Mouse (Mus musculus): Measurements from ENCODE around the gene Bcar1. TPM values are rescaled to one million over a fixed set of nuclear protein-coding genes. Genes with fewer than 3 reads are reported as not detected.

The Bcar1 gene
- polyA plus RNA-seq, 1 experiment from 2014 or later: 22.6 TPM

DNA sequence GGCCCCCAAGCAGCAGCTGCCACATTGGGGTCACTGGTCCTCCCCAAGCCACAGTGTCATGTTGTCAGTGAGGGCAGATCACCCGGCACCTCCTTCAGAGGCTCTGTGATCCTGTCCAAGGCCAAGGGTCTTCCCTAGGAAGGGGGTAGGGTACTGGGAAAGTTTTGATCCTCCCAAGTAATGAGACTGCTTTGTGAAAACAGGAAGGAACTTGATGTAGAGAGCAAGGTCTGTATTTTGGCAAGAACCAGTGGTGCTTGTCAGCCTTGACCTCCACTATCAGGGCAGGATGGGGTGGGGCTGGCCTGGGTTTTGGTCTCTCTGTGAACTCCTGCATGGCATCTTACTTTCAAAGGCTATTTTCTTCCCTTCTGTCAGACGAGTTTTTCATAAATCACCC, 10.5 kb upstream of the Bcar1 start:
- WGBS: 41% methylated on average over 2 of the region's 2 CpGs
- Histone ChIP-seq H3K4me2 (replicated peaks; ENCODE audit: low read depth) (no peak overlapping the region), H3K4me3 (ENCODE audit: low read depth, low read length) (no peak overlapping the region), H3K4me1 (replicated peaks; ENCODE audit: control insufficient read depth, insufficient read depth) (no peaks in the 10 kb centered on the region), H3K36me3 (ENCODE audit: control insufficient read depth, insufficient read depth, low read length) (no peaks in the 10 kb centered on the region), H3K27ac (replicated peaks) (no peak overlapping the region), H3K27me3 (ENCODE audit: control insufficient read depth, insufficient read depth, low read length) (no peaks in the 10 kb centered on the region), H3K9me3 (ENCODE audit: control insufficient read depth, low read length) (no peaks in the 10 kb centered on the region), H3K9ac (ENCODE audit: low read length) (no peak overlapping the region)
- no peak for TF ChIP-seq EP300 (optimal IDR thresholded peaks at IDR 0.05)
- TF ChIP-seq CTCF (IDR thresholded peaks at IDR 0.05; ENCODE audit: low read depth): no peak
- ATAC-seq (ENCODE audit: low FRiP score, low TSS enrichment): no peak
- no peak for DNase-seq (ENCODE audit: low spot score)

DNA sequence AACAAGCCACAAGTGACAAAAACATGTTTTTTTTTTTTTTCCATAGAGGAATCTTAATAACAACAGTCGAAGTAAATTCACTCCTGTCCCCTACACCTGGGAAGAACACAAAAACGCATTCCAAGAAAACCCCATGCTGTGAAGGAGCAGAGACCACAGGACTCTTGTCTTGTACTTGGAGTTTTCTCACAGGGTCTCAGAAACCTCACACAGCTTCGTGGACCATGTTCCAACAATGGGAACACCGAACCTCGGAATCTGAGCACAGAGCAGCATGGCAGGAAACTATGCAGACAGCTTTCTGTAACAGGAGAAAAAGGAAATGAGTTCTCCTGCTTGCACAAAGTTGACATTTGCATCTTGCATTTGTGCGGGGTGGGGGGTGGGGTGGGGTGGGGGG, 5.2 kb upstream of the Bcar1 start:
- Histone ChIP-seq H3K36me3 (ENCODE audit: control insufficient read depth, insufficient read depth, low read length) (no peaks in the 10 kb centered on the region), H3K9ac (ENCODE audit: low read length) (no peak overlapping the region), H3K9me3 (ENCODE audit: control insufficient read depth, low read length) (no peaks in the 10 kb centered on the region), H3K27me3 (ENCODE audit: control insufficient read depth, insufficient read depth, low read length) (no peaks in the 10 kb centered on the region), H3K4me3 (ENCODE audit: low read depth, low read length) (no peak overlapping the region), H3K4me1 (replicated peaks; ENCODE audit: control insufficient read depth, insufficient read depth) (peaks cover 6% of the 10 kb centered on the region), H3K27ac (replicated peaks) (peak overlapping the region; percentile 24; the same call in 1 of the 2 replicates), H3K4me2 (replicated peaks; ENCODE audit: low read depth) (no peak overlapping the region)
- WGBS: 52% methylated on average over 6 of the region's 6 CpGs
- no peak for ATAC-seq (ENCODE audit: low FRiP score, low TSS enrichment)
- TF ChIP-seq EP300 (optimal IDR thresholded peaks at IDR 0.05) (no peak), CTCF (IDR thresholded peaks at IDR 0.05; ENCODE audit: low read depth) (no peak)
- DNase-seq (ENCODE audit: low spot score): no peak

DNA sequence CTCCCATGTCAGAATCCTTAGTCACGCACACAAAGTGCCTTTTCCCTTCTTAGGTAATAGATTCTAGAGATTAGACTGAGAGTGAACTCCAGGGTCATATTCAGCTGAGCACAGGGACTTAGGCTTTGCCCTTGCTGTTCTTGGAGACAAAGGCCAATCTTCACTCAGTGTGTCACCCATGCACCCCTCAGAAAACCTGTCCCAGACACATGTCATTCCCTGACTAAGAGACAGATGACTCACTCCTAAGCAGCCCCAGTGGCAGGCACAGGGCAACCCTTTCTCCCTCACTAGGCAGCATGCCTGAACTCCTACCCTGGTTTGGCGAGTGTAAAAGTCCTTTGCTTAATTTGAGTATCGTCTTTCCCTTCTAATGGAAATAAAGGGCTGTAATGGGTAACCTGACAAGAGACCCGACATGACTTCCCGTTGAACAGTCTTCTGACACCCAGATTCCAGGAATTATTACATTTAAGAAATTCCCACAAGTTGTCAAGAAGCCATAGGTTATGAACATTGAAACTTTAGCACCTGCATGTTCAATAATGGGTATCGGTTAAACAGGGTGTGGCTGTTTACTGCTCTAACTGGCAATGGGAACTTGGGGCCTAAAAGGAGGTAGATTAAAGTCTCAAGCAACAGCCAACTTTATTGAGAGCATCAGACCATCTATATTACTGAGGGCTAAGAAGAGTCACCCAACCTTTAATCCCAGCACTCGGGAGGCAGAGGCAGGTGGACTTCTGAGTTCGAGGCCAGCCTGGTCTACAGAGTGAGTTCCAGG, 4.4 kb upstream of the Bcar1 start:
- WGBS: 64% methylated on average over 8 of the region's 8 CpGs
- H3K36me3 ChIP-seq (ENCODE audit: control insufficient read depth, insufficient read depth, low read length): no peaks in the 10 kb centered on the region
- no peaks in the 10 kb centered on the region for H3K9me3 ChIP-seq (ENCODE audit: control insufficient read depth, low read length)
- H3K27me3 ChIP-seq (ENCODE audit: control insufficient read depth, insufficient read depth, low read length): no peaks in the 10 kb centered on the region
- 0 out of 2 replicates have a peak overlapping the region, but pooled peaks have one; percentile 19 for H3K27ac ChIP-seq (replicated peaks)
- no peak overlapping the region for H3K4me2 ChIP-seq (replicated peaks; ENCODE audit: low read depth)
- no peak overlapping the region for H3K9ac ChIP-seq (ENCODE audit: low read length)
- DNase-seq (ENCODE audit: low spot score): peak; percentile 32
- no peak for TF ChIP-seq EP300 (optimal IDR thresholded peaks at IDR 0.05)
- TF ChIP-seq CTCF (IDR thresholded peaks at IDR 0.05; ENCODE audit: low read depth): no peak
- H3K4me1 ChIP-seq (replicated peaks; ENCODE audit: control insufficient read depth, insufficient read depth): peaks cover 6% of the 10 kb centered on the region
- H3K4me3 ChIP-seq (ENCODE audit: low read depth, low read length): no peak overlapping the region
- ATAC-seq (ENCODE audit: low FRiP score, low TSS enrichment): peak; percentile 66

DNA sequence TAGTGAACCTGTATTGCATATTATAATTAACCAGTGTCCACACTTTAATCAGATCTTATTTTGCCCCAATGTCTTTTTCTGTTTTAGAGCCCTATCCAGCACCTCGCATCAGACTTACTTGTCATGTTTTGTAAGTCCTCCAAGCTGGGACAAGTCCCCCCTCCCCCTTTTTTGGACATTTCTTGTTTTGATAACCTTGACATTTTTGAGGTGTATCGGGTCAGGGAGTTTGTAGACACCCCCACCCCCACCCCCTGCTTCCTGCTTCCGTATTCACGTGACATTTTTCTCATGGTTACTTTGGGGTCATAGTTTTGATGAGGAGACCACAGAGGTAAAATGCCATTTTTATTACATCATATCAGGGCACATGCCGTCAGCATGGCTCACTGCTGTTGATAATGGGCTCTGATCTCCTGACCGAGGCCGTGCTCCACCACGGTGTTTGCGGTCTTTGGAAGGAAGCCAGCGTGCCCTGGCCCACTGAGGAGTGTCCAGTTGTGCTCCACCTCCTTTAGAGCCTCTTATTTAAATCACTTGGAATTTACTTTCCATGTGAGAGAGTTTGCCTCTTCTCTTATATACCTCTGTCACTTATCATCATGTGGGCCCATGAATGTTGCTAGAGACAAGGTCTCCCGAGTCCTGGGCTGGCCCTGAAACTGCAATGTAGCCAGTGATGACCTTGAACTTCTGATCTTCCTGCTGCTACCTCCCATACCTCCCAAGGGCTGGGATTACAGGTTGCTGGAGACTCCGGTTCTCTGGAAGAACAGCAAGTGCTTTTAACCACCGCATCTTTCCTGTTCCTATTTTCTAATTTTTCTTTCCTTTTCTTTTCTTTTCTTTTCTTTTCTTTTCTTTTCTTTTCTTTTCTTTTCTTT, 3.2 kb upstream of the Bcar1 start:
- peak overlapping the region; percentile 90 for H3K27ac ChIP-seq (replicated peaks)
- no peak overlapping the region for H3K4me2 ChIP-seq (replicated peaks; ENCODE audit: low read depth)
- WGBS: 57% methylated on average over 13 of the region's 13 CpGs

DNA sequence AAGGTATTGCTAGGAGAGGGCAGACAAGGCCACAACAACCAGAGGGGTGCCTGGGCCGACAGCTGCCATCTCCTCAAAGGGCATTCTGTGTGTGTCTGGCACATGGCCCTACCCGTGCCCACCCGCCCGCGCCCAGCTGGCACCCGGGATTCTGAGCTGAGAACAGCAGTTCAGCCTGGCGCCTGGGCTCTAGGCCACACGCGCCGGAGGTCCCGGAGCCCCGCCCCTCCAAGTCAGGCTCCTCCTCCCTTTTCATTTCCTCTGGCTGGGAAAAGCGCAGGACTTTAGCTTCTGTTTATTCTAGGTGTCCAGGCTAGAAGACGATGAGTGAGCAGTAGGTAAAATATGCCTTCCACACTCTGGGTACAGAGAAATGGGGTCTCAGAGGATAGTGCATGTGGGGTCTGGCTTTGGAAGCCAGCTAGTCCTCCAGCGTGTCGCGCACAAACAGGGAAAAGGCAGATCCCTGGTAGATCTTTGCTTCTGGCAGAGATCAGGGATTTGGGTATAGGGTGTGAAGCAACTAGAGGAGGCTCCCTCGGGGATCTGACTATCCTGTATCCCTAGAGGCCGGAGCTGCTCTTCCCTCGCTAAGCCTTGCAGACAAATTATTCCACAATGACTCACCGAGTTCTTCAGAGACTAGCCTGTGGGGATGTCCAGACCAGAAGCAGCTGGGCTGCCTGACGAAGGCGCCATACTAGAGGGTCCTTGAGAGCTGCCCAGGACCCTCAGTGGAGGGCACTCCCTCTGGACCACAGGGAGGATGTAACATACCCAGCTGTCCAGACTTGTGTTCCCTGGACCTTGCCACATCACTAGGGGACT, 2.2 kb upstream of the Bcar1 start:
- H3K9ac ChIP-seq (ENCODE audit: low read length): peak overlapping the region; percentile 31
- WGBS: 3% methylated on average over 23 of the region's 23 CpGs
- H3K27me3 ChIP-seq (ENCODE audit: control insufficient read depth, insufficient read depth, low read length): no peaks in the 10 kb centered on the region
- H3K4me3 ChIP-seq (ENCODE audit: low read depth, low read length): peak overlapping the region; percentile 24
- H3K27ac ChIP-seq (replicated peaks): peak overlapping the region; percentile 90
- TF ChIP-seq EP300 (optimal IDR thresholded peaks at IDR 0.05) (no peak), CTCF (IDR thresholded peaks at IDR 0.05; ENCODE audit: low read depth) (0 out of 2 replicates have a peak, but pooled peaks have one; percentile 17)
- DNase-seq (ENCODE audit: low spot score) (peak; percentile 86), ATAC-seq (ENCODE audit: low FRiP score, low TSS enrichment) (peak; percentile 69)
- H3K4me1 ChIP-seq (replicated peaks; ENCODE audit: control insufficient read depth, insufficient read depth): peaks cover 16% of the 10 kb centered on the region
- H3K36me3 ChIP-seq (ENCODE audit: control insufficient read depth, insufficient read depth, low read length): no peaks in the 10 kb centered on the region
- H3K9me3 ChIP-seq (ENCODE audit: control insufficient read depth, low read length): no peaks in the 10 kb centered on the region
- peak overlapping the region; percentile 45 for H3K4me2 ChIP-seq (replicated peaks; ENCODE audit: low read depth)

More for the DNA sequence above, 3.2 kb upstream of the Bcar1 start:
- Histone ChIP-seq H3K27me3 (ENCODE audit: control insufficient read depth, insufficient read depth, low read length) (no peaks in the 10 kb centered on the region), H3K36me3 (ENCODE audit: control insufficient read depth, insufficient read depth, low read length) (no peaks in the 10 kb centered on the region), H3K9ac (ENCODE audit: low read length) (no peak overlapping the region), H3K9me3 (ENCODE audit: control insufficient read depth, low read length) (no peaks in the 10 kb centered on the region), H3K4me3 (ENCODE audit: low read depth, low read length) (no peak overlapping the region), H3K4me1 (replicated peaks; ENCODE audit: control insufficient read depth, insufficient read depth) (peaks cover 11% of the 10 kb centered on the region)
- DNase-seq (ENCODE audit: low spot score): peak; percentile 66
- TF ChIP-seq EP300 (optimal IDR thresholded peaks at IDR 0.05) (no peak), CTCF (IDR thresholded peaks at IDR 0.05; ENCODE audit: low read depth) (no peak)
- ATAC-seq (ENCODE audit: low FRiP score, low TSS enrichment): peak; percentile 36; the same call in 1 of the 2 replicates

Data from stomach, postnatal 0 days (tissue).